Mouse (Mus musculus) MEL (cell line): ENCODE results near the gene Gm17657. TPM values are rescaled to one million over a fixed set of nuclear protein-coding genes. Genes with fewer than 3 reads are reported as not detected.

Source experiments
- DNase-seq: peaks from one replicate; pipeline ENCODE4 v3.0.0; 2011; ENCODE audit warnings: low read depth, low spot score
- H3K27ac ChIP-seq: 2 replicates; pipeline ENCODE4 v1.5.1; 2012; ENCODE audit warnings: low read depth, mild to moderate bottlenecking, control low read depth, low read length, moderate library complexity; ENCODE audit not compliant: control insufficient read depth
- H3K27me3 ChIP-seq, 2 experiments: fragments of 150-350 bp in 1 of 2; sonication (generic) in 1 of 2; 2 replicates each; pipeline ENCODE4 v1.6.1; 2012; ENCODE audit warnings: low read length in 2 of 2, mild to moderate bottlenecking in 2 of 2, improper control_type of control experiment in 1 of 2, moderate library complexity in 1 of 2; ENCODE audit not compliant: insufficient read depth in 2 of 2, control insufficient read depth in 1 of 2
- H3K36me3 ChIP-seq, 2 experiments: 2 replicates each; pipeline ENCODE4 v1.6.1; 2012 to 2014; ENCODE audit warnings: low read length in 2 of 2, improper control_type of control experiment in 1 of 2, inconsistent platforms in 1 of 2, mild to moderate bottlenecking in 1 of 2; ENCODE audit not compliant: insufficient read depth in 2 of 2, control insufficient read depth in 1 of 2
- H3K4me1 ChIP-seq, 2 experiments: fragments of 150-350 bp in 1 of 2; sonication (generic) in 1 of 2; 2 replicates each; pipeline ENCODE4 v1.6.1; 2012; ENCODE audit warnings: low read length in 2 of 2, improper control_type of control experiment in 1 of 2, mild to moderate bottlenecking in 1 of 2; ENCODE audit not compliant: insufficient read depth in 2 of 2, control insufficient read depth in 1 of 2
- H3K4me3 ChIP-seq, 2 experiments: fragments of 150-350 bp in 1 of 2; sonication (generic) in 1 of 2; 2 replicates each; pipeline ENCODE4 v1.5.1; 2012; ENCODE audit warnings: low read depth in 2 of 2, low read length in 2 of 2, mild to moderate bottlenecking in 2 of 2, moderate library complexity in 2 of 2, control low read depth in 1 of 2, improper control_type of control experiment in 1 of 2; ENCODE audit not compliant: control insufficient read depth in 1 of 2, insufficient read depth in 1 of 2
- H3K79me2 ChIP-seq: 2 replicates; pipeline ENCODE4 v1.6.1; 2012; ENCODE audit warnings: mild to moderate bottlenecking, low read length, moderate library complexity; ENCODE audit not compliant: control insufficient read depth, poor library complexity, insufficient read depth
- H3K9ac ChIP-seq: 2 replicates; pipeline ENCODE4 v1.6.1; 2012; ENCODE audit warnings: low read depth, mild to moderate bottlenecking, control low read depth, low read length, moderate library complexity; ENCODE audit not compliant: control insufficient read depth, poor library complexity, severe bottlenecking
- H3K9me3 ChIP-seq: fragments of 150-350 bp; sonication (generic); replicated peaks from 2 replicates; pipeline ENCODE4 v1.6.1; 2012; ENCODE audit warnings: mild to moderate bottlenecking, low read length, improper control_type of control experiment, moderate library complexity; ENCODE audit not compliant: insufficient read depth
- CHD2 ChIP-seq: IDR thresholded peaks from 2 replicates; pipeline ENCODE4 v1.6.1; 2011; ENCODE audit warnings: low read length, improper control_type of control experiment
- CTCF ChIP-seq, 3 experiments: IDR thresholded peaks in 2 of 3; conservative IDR thresholded peaks in 1 of 3; 2 replicates each; pipeline ENCODE4 v1.5.1; 2011 to 2012; ENCODE audit warnings: low read length in 3 of 3, low read depth in 2 of 3, mild to moderate bottlenecking in 2 of 3, improper control_type of control experiment in 1 of 3, inconsistent platforms in 1 of 3, mixed read lengths in 1 of 3, moderate library complexity in 1 of 3; ENCODE audit not compliant: control insufficient read depth in 1 of 3, insufficient read depth in 1 of 3, poor library complexity in 1 of 3, severe bottlenecking in 1 of 3
- ELF1 ChIP-seq: IDR thresholded peaks from 2 replicates; pipeline ENCODE4 v1.6.1; 2014; ENCODE audit warnings: low read depth, mild to moderate bottlenecking, inconsistent platforms, low read length, improper control_type of control experiment, moderate library complexity
- GABPA ChIP-seq: IDR thresholded peaks from 2 replicates; pipeline ENCODE4 v1.6.1; 2012; ENCODE audit warnings: low read depth, mild to moderate bottlenecking, inconsistent platforms, low read length, improper control_type of control experiment, moderate library complexity
- GATA1 ChIP-seq: IDR thresholded peaks from 2 replicates; pipeline ENCODE4 v1.6.1; 2011; ENCODE audit warnings: low read depth, low read length, improper control_type of control experiment
- HCFC1 ChIP-seq: IDR thresholded peaks from 2 replicates; pipeline ENCODE4 v1.6.1; 2012; ENCODE audit warnings: low read depth, mild to moderate bottlenecking, inconsistent platforms, low read length, improper control_type of control experiment, moderate library complexity
- MAFK ChIP-seq: IDR thresholded peaks from 2 replicates; pipeline ENCODE4 v1.6.1; 2011; ENCODE audit warnings: low read depth, mild to moderate bottlenecking, low read length, improper control_type of control experiment, borderline replicate concordance
- MYB ChIP-seq: IDR thresholded peaks from 2 replicates; pipeline ENCODE4 v1.6.1; 2011; ENCODE audit warnings: mild to moderate bottlenecking, low read depth, low read length, improper control_type of control experiment
- MYC ChIP-seq: IDR thresholded peaks from 2 replicates; pipeline ENCODE4 v1.6.1; 2011; ENCODE audit warnings: low read depth, mild to moderate bottlenecking, low read length, improper control_type of control experiment, moderate library complexity
- NELFE ChIP-seq: IDR thresholded peaks from 2 replicates; pipeline ENCODE4 v1.6.1; 2011; ENCODE audit warnings: low read depth, low read length, improper control_type of control experiment
- TAL1 ChIP-seq: IDR thresholded peaks from 2 replicates; pipeline ENCODE4 v1.6.1; 2012; ENCODE audit warnings: mild to moderate bottlenecking, inconsistent platforms, low read length, moderate library complexity, mixed read lengths
- ZMIZ1 ChIP-seq: IDR thresholded peaks from 2 replicates; pipeline ENCODE4 v1.6.1; 2012; ENCODE audit warnings: low read depth, mild to moderate bottlenecking, inconsistent platforms, low read length, improper control_type of control experiment, moderate library complexity
- polyA plus RNA-seq, 2 experiments: library from polyadenylated mRNA; stranded (reverse) in 1 of 2; unstranded in 1 of 2; fragments of >175 nt in 1 of 2; fragments of >200 nt in 1 of 2; gene quantifications; 2 replicates each; pipeline versions ENCODE4 v1.2.1 to v1.2.4; 2012; ENCODE audit warnings: low replicate concordance in 2 of 2, low read depth in 1 of 2; ENCODE audit not compliant: insufficient read length in 2 of 2, insufficient read depth in 1 of 2, missing spikeins in 1 of 2
- total RNA-seq: library from RNA; depleted of rRNA; stranded (reverse); fragments of 300-350 nt; gene quantifications from 2 replicates; pipeline ENCODE4 v1.2.3, GENCODE M21; 2012

The Gm17657 gene
- total and polyA plus RNA-seq, 3 experiments, result 0.31 to 2.7 TPM; not detected in 1

GRCm38 (mm10) chr17:29476461-29476860, 73.0 kb downstream of the Gm17657 start:
- H3K4me1 ChIP-seq, result 0 out of 4 replicates have a peak, but pooled peaks cover 0 to 3% of the 10 kb centered on the region in 2 experiments
- no peak for TF ChIP-seq ZMIZ1
- no peak for TF ChIP-seq GABPA
- TF ChIP-seq CTCF (IDR thresholded peaks at IDR 0.05 in 2 of 3, conservative IDR thresholded peaks at IDR 0.05 in 1 of 3; ENCODE audit: control insufficient read depth in 1 of 3, insufficient read depth in 1 of 3, low read depth in 2 of 3, low read length in 3 of 3, poor library complexity in 1 of 3, severe bottlenecking in 1 of 3), result no peak
- TF ChIP-seq HCFC1, result no peak
- TF ChIP-seq TAL1, result no peak
- no peak for TF ChIP-seq MYB
- H3K9me3 ChIP-seq, result no peaks in the 10 kb centered on the region
- H3K27me3 ChIP-seq, result no peaks in the 10 kb centered on the region
- H3K79me2 ChIP-seq, result no peaks in the 10 kb centered on the region
- H3K27ac ChIP-seq, result no peak overlapping the region
- H3K36me3 ChIP-seq, result no peaks in the 10 kb centered on the region
- no peak for DNase-seq
- H3K9ac ChIP-seq, result no peak overlapping the region
- no peak overlapping the region for H3K4me3 ChIP-seq

DNA sequence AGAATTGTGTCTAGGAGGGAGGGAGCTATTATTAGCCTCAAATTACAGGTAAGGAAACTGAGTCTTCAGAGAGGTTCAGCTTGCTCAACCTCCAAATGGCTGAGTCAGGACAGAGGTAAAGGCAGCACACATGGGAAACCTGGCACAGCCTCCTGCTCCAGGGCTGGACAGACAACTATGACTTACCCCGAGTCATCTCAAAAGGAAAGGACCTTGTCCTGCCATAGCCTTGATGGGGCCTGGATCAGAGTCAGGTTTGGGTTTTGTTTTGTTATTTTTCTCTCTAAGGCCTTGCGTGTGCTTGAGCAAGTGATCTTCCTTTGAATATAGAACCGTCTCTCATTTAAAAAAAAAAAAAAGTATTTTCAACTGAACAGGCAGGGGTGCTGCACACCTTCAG, 74.3 kb downstream of the Gm17657 start:
- Histone ChIP-seq H3K4me3 (no peak overlapping the region), H3K36me3 (peaks cover 0 to 2% of the 10 kb centered on the region in 2 experiments; a peak in 1 of 4 replicates), H3K4me1 (peaks cover 0 to 7% of the 10 kb centered on the region in 2 experiments; a peak in 2 of 4 replicates), H3K27me3 (no peaks in the 10 kb centered on the region), H3K27ac (no peak overlapping the region), H3K9me3 (no peaks in the 10 kb centered on the region), H3K79me2 (no peaks in the 10 kb centered on the region), H3K9ac (no peak overlapping the region)
- DNase-seq, result no peak
- no peak for TF ChIP-seq CHD2

DNA sequence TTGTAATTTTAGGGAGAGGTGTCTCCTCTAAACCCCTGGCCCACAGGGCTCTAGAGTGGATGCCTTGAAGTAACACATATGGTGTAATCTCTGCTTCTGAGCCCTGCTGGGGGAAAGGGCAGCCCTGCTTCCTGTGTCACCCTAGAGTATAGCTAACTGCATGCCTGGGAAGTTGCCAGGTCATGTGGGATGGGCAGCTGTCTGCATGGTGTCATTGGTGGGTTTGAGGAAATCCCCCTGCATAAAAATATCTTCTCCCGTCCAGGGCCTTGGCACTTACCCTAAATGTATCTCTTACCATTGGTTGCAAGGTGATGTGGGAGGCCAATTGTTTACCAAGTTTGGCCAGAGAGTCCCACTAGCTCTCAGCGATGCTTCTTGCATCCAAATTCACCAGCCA, 75.4 kb downstream of the Gm17657 start:
- no peak for TF ChIP-seq ELF1
- TF ChIP-seq CHD2, result no peak
- H3K4me3 ChIP-seq, result no peak overlapping the region
- no peak for DNase-seq
- peaks cover 0 to 2% of the 10 kb centered on the region in 2 experiments; a peak in 1 of 4 replicates for H3K36me3 ChIP-seq
- H3K79me2 ChIP-seq, result no peaks in the 10 kb centered on the region
- H3K9me3 ChIP-seq, result no peaks in the 10 kb centered on the region
- H3K9ac ChIP-seq, result no peak overlapping the region
- no peak overlapping the region for H3K27ac ChIP-seq
- H3K27me3 ChIP-seq, result peaks cover 0 to 3% of the 10 kb centered on the region in 2 experiments
- H3K4me1 ChIP-seq, result peaks cover 0 to 12% of the 10 kb centered on the region in 2 experiments; a peak in 2 of 4 replicates

- Histone ChIP-seq H3K79me2 (no peaks in the 10 kb centered on the region), H3K9ac (no peak overlapping the region), H3K9me3 (no peaks in the 10 kb centered on the region), H3K27ac (no peak overlapping the region), H3K27me3 (peaks cover 2 to 4% of the 10 kb centered on the region in 2 experiments), H3K36me3 (peaks cover 0 to 2% of the 10 kb centered on the region in 2 experiments; a peak in 1 of 4 replicates), H3K4me3 (no peak overlapping the region), H3K4me1 (peaks cover 0 to 11% of the 10 kb centered on the region in 2 experiments; a peak in 2 of 4 replicates)
- no peak for TF ChIP-seq ELF1
- no peak for TF ChIP-seq MAFK
- TF ChIP-seq NELFE, result no peak
- no peak for TF ChIP-seq MYC
- TF ChIP-seq CHD2, result no peak
- TF ChIP-seq HCFC1, result no peak
- TF ChIP-seq GATA1, result no peak
- no peak for DNase-seq
Measured at GRCm38 (mm10) chr17:29473466-29473865, 76.0 kb downstream of the Gm17657 start.
